ENCODE assay signal across 25 mouse cellular contexts in the genomic region with DNA sequence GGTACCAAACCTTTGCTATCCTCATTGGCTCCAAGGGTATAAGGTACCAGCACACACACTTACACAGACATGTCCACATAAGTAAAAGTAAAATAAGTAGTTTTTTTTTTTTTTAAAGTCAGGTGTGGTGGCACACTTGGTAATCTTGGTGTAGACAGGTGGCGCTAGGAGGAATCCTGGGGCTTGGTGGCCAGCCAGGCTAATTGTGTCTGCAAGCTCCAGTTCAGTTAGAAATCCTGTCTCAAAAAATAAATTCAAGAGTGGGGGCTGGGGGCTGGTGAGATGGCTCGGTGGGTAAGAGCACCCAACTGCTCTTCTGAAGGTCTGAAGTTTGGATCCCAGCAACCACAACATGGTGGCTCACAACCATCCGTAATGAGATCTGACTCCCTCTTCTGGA. TPM values are rescaled to one million over a fixed set of nuclear protein-coding genes. Genes with fewer than 3 reads are reported as not detected.
"Had no signal": no experiment of that assay in that cellular context is flagged by ENCODE, and none has a peak within 500 bp of the region (broad histone marks: within the 10 kb centered on the region; RNA-seq: fewer than 3 reads in every experiment).

No protein-coding gene starts in this region.

- H3K4me2 ChIP-seq: lung, embryonic 15.5 days; midbrain, embryonic 13.5 days; midbrain, embryonic 15.5 days; neural tube, embryonic 13.5 days; neural tube, embryonic 15.5 days had no signal

- H3K9ac ChIP-seq: lung, embryonic 15.5 days; midbrain, embryonic 13.5 days; midbrain, embryonic 15.5 days; neural tube, embryonic 13.5 days; neural tube, embryonic 15.5 days had no signal

- H3K9me3 ChIP-seq: lung, embryonic 15.5 days; midbrain, embryonic 10.5 days; midbrain, embryonic 13.5 days; midbrain, embryonic 15.5 days; neural tube, embryonic 13.5 days; neural tube, embryonic 15.5 days had no signal

- H3K36me3 ChIP-seq: lung, embryonic 15.5 days; midbrain, embryonic 10.5 days; midbrain, embryonic 13.5 days; midbrain, embryonic 15.5 days; neural tube, embryonic 13.5 days; neural tube, embryonic 15.5 days had no signal

- DNase-seq: lung, adult 2 months; lung, postnatal 4 days; retina, postnatal 1 day; right cerebral cortex, adult 18-20 months; right cerebral cortex, postnatal 25 days; right cerebral cortex, postnatal 4 days; spleen, adult 18-20 months; thymus, adult 18-20 months; thymus, postnatal 25 days; thymus, postnatal 4 days had no signal

- H3K4me3 ChIP-seq: lung, embryonic 15.5 days; midbrain, embryonic 10.5 days; midbrain, embryonic 13.5 days; midbrain, embryonic 15.5 days; myocyte; neural tube, embryonic 13.5 days; neural tube, embryonic 15.5 days had no signal

- H3K4me1 ChIP-seq: midbrain, embryonic 13.5 days had no signal

- H3K27ac ChIP-seq: lung, embryonic 15.5 days; midbrain, embryonic 10.5 days; midbrain, embryonic 13.5 days; midbrain, embryonic 15.5 days; neural tube, embryonic 13.5 days; neural tube, embryonic 15.5 days had no signal

- ATAC-seq: lung, postnatal 0 days; midbrain, embryonic 13.5 days; midbrain, embryonic 15.5 days had no signal

- H3K27me3 ChIP-seq: lung, embryonic 15.5 days; midbrain, embryonic 13.5 days; midbrain, embryonic 15.5 days; neural tube, embryonic 13.5 days; neural tube, embryonic 15.5 days had no signal

RNA-seq across cellular contexts. Expression of a gene that starts 16.3 kb away (rescaled TPM):
- total RNA-seq: megakaryocyte, adult 5-6 weeks; megakaryocyte-erythroid progenitor cell, adult 5-6 weeks had no signal
- polyA plus RNA-seq: liver, embryonic 16.5 days; midbrain, embryonic 15.5 days; myocyte; neural tube, embryonic 11.5 days; small intestine, adult 2 months; stomach, embryonic 14.5 days; urinary bladder, adult 2 months had no signal
